Mouse (Mus musculus) C2C12 (cell line): ENCODE data around the gene Olfr1489.

Experiments used
- CEBPB ChIP-seq: IDR thresholded peaks from one replicate; pipeline ENCODE4 v1.6.1; 2011; ENCODE audit warnings: low read depth, mild to moderate bottlenecking, control low read depth, moderate library complexity
- CTCF ChIP-seq: IDR thresholded peaks from one replicate; pipeline ENCODE4 v1.5.1; 2011; ENCODE audit not compliant: control insufficient read depth, insufficient read depth, insufficient read length
- MAX ChIP-seq: IDR thresholded peaks from one replicate; pipeline ENCODE4 v1.6.1; 2011; ENCODE audit warnings: mild to moderate bottlenecking, control low read depth
- MYOD1 ChIP-seq: IDR thresholded peaks from one replicate; pipeline ENCODE4 v1.6.1; 2011; ENCODE audit warnings: low read depth; ENCODE audit not compliant: control insufficient read depth, insufficient read length

GRCm38 (mm10) chr19:13650791-13651190 is 19.4 kb downstream of the Olfr1489 start, which contains the start of gene Olfr1490:
- TF ChIP-seq MAX (no peak), MYOD1 (no peak), CTCF (no peak), CEBPB (no peak)
